In the genomic region with DNA sequence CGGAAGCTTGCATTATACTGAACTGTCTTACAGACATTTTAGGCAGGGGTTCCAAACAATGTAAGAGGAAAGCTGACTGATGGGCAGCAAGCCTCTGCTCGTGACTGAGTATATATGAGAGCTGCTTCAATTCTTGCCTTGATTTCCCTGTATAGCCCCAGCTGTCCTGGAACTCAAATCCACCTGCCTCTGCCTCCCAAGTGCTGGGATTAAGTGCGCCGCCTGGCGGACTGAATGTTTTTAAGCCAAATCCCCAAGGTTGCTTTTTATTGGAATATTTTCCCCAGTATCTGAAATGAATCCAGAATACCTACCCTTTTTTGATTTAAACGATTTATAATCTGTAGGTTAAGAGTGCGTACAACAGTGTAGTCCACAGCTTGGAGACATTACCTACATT, we compare ENCODE assay signal across 15 mouse cellular contexts. TPM values are rescaled to one million over a fixed set of nuclear protein-coding genes. Genes with fewer than 3 reads are reported as not detected.
DNase-seq lines count a peak whose midpoint lies in the region; TF ChIP-seq lines count a peak whose summit lies in the region.
"Had no signal": no experiment of that assay in that cellular context is flagged by ENCODE, and none has a peak within 500 bp of the region (broad histone marks: within the 10 kb centered on the region; RNA-seq: fewer than 3 reads in every experiment).

No protein-coding gene starts in this region.

- peak; percentile 46 for DNase-seq in adrenal gland, postnatal 10 days
- no peak for DNase-seq in adrenal gland, postnatal 4 days (ENCODE audit: low spot score in 2 of 2)
- DNase-seq in heart, adult 2 months, result no peak
- DNase-seq in heart, embryonic 10.5 days (ENCODE audit: low spot score), result no peak
- DNase-seq in left cerebral cortex, postnatal 4 days, result peak; percentile 8
- DNase-seq in left cerebral cortex, postnatal 25 days (ENCODE audit: low spot score in 2 of 2), result no peak
- peak; percentile 54 for DNase-seq in ES-CJ7 (ENCODE audit: low read depth, low spot score)
- DNase-seq in T-cell, adult 2 months (ENCODE audit: low spot score), result no peak
- DNase-seq: adrenal gland, postnatal 25 days; kidney, adult 8-10 months had no signal

- WGBS in heart, adult 2 months, result 67% methylated on average over 7 of the region's 7 CpGs
- WGBS in heart, embryonic 10.5 days, result 87% methylated on average over 7 of the region's 7 CpGs

- no peak overlapping the region for H3K9ac ChIP-seq in heart, adult 2 months (ENCODE audit: low read depth, low read length)
- H3K9ac ChIP-seq: heart, embryonic 12.5 days; hindbrain, embryonic 13.5 days; liver, embryonic 14.5 days had no signal

- peak; percentile 53 for TF ChIP-seq CTCF in heart, adult 2 months (IDR thresholded peaks at IDR 0.05)

- H3K36me3 ChIP-seq in heart, adult 2 months (ENCODE audit: control insufficient read depth, insufficient read depth, low read length), result peaks cover 47% of the 10 kb centered on the region
- H3K36me3 ChIP-seq in heart, embryonic 10.5 days, result peaks cover 89% of the 10 kb centered on the region

- intact Hi-C loops in heart, adult 2 months (cut with DNase I), result no loop called here
- intact Hi-C loops in left cerebral cortex, postnatal 4 days (cut with DNase I), result no loop called here
- intact Hi-C loops in left cerebral cortex, postnatal 25 days (cut with DNase I), result no loop called here

- H3K4me1 ChIP-seq in heart, adult 2 months (ENCODE audit: control insufficient read depth, insufficient read depth, low read length), result peaks cover 10% of the 10 kb centered on the region
- peaks cover 18% of the 10 kb centered on the region for H3K4me1 ChIP-seq in heart, embryonic 10.5 days

- peaks cover 5% of the 10 kb centered on the region; the same call in 1 of the 2 replicates for H3K79me2 ChIP-seq in heart, adult 2 months (replicated peaks; ENCODE audit: control insufficient read depth, insufficient read depth, low read length)

- no peak overlapping the region for H3K27ac ChIP-seq in heart, adult 2 months
- no peak overlapping the region for H3K27ac ChIP-seq in heart, embryonic 10.5 days
- H3K27ac ChIP-seq: liver, embryonic 14.5 days; macrophage had no signal

- H3K27me3 ChIP-seq in heart, adult 2 months (ENCODE audit: control insufficient read depth, insufficient read depth, low read length), result no peaks in the 10 kb centered on the region
- no peaks in the 10 kb centered on the region for H3K27me3 ChIP-seq in heart, embryonic 10.5 days (ENCODE audit: insufficient read depth, poor library complexity, severe bottlenecking)
- H3K27me3 ChIP-seq: heart, embryonic 12.5 days; hindbrain, embryonic 13.5 days had no signal

- H3K4me3 ChIP-seq in heart, adult 2 months, result no peak overlapping the region
- no peak overlapping the region for H3K4me3 ChIP-seq in heart, embryonic 10.5 days
- H3K4me3 ChIP-seq: erythroblast, embryonic 14.5 days; heart, embryonic 12.5 days; hindbrain, embryonic 13.5 days had no signal

- no peaks in the 10 kb centered on the region for H3K9me3 ChIP-seq in heart, embryonic 10.5 days
- H3K9me3 ChIP-seq: heart, embryonic 12.5 days; hindbrain, embryonic 13.5 days had no signal

- no peak for TF ChIP-seq EP300 in heart, adult 2 months (IDR thresholded peaks at IDR 0.05; ENCODE audit: insufficient read depth, low read depth, low read length)

- no peak for TF ChIP-seq POLR2A in heart, adult 2 months (IDR thresholded peaks at IDR 0.05; ENCODE audit: insufficient read depth, low read depth, low read length)

RNA-seq across cellular contexts. Expression of a gene that starts 7.2 kb away (rescaled TPM):
- 100 to 1,000 TPM; 469 to 580 TPM for total RNA-seq in adrenal gland, postnatal 10 days (2021)
- total RNA-seq in adrenal gland, postnatal 4 days (2021), result 100 to 1,000 TPM; 708 to 756 TPM
- 100 to 1,000 TPM; 317 to 357 TPM for total RNA-seq in heart, adult 2 months (2021)
- 129 and 289 TPM in 2 replicates for polyA plus RNA-seq in heart, adult 2 months (2012; rRNA removed)
- 515 and 584 TPM in 2 replicates for polyA plus RNA-seq in heart, embryonic 10.5 days (2016; fragmentation: Nextera tagmentation; extraction: Ambion mirVana)
- 100 to 1,000 TPM; 392 to 399 TPM for total RNA-seq in left cerebral cortex, postnatal 4 days (2021)
- total RNA-seq in left cerebral cortex, postnatal 25 days (2021), result 100 to 1,000 TPM; 275 to 288 TPM

Comparison
In these comparisons a context has a peak if more than half of its experiments do, and no peak if none do; other contexts are left out.
1. DNase-seq: peak in adrenal gland, postnatal 10 days (single experiment), left cerebral cortex, postnatal 4 days (single experiment) and ES-CJ7 (single experiment); none in adrenal gland, postnatal 4 days (0 of 2), heart, adult 2 months (0 of 2), heart, embryonic 10.5 days (single experiment), left cerebral cortex, postnatal 25 days (0 of 2) and T-cell, adult 2 months (single experiment).